Mouse (Mus musculus): ENCODE measurements around the gene Glod4. TPM values are rescaled to one million over a fixed set of nuclear protein-coding genes. Genes with fewer than 3 reads are reported as not detected.

Gene Glod4
- polyA plus RNA-seq, 1 experiment: 28.0 TPM

DNA sequence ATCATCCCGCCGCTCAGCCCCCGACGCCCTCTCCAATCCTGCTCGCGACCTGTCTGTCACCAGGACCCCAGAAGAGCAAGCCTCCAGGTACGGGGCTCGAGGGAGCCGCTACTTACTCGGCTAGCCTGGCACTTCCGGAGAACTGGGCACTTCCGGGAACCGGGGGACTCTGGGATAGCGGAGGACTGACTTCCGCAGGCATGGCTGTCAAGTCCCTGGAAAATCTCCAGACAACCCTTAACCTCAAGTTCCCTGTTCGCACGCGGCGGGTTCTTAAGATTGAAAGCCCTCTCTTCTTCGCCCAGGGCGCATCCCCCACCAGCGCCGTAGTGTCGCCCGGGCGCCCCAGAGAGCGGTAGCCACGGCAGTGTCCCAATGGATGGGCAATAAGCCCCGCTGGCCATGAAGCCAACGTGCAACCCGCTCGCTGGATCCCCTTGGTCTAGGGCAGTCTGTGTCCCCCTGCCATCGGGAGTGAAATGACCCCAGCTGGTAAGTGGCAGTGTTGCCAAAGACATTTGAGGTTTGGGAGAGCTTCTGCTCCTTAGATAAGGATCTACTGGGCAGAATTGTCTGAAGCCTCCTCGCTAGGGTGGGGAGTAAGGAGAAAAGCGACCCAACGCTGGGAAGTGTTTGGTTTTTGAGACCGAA is 63.9 kb downstream of the Glod4 start, which contains the start of the genes Vps53 and Fam57a:
Gene Vps53, minus strand, starts transcription at position 153 of the 651 bp plus-strand sequence.
Gene Fam57a, plus strand, starts transcription at position 177 of the 651 bp plus-strand sequence.
- peak within 1 kb of the TSS; percentile 71 for H3K27ac ChIP-seq (ENCODE audit: insufficient read depth, low read depth, low read length)
- H3K36me3 ChIP-seq (ENCODE audit: control insufficient read depth, insufficient read depth, low read length): no peaks in the 10 kb centered on the region; the same call in 1 of the 2 replicates
- H3K27me3 ChIP-seq (replicated peaks; ENCODE audit: control insufficient read depth, insufficient read depth, low read length): no peaks in the 10 kb centered on the region
- under 1% methylated on average over 37 of the region's 37 CpGs for WGBS
- no peak for TF ChIP-seq POLR2A (IDR thresholded peaks at IDR 0.05; ENCODE audit: low read depth, low read length)
- no peaks in the 10 kb centered on the region for H3K4me1 ChIP-seq (ENCODE audit: control insufficient read depth, insufficient read depth, low read length)
- H3K4me3 ChIP-seq (ENCODE audit: insufficient read depth, low read depth, low read length): peak within 1 kb of the TSS; percentile 93
- DNase-seq: peak; percentile 96

GRCm38 (mm10) chr11:76178726-76179494 is 64.6 kb downstream of the Glod4 start:
- DNase-seq: peak; percentile 61
- Histone ChIP-seq H3K27me3 (replicated peaks; ENCODE audit: control insufficient read depth, insufficient read depth, low read length) (no peaks in the 10 kb centered on the region), H3K27ac (ENCODE audit: insufficient read depth, low read depth, low read length) (peak overlapping the region; percentile 71), H3K4me3 (ENCODE audit: insufficient read depth, low read depth, low read length) (peak overlapping the region; percentile 93), H3K4me1 (ENCODE audit: control insufficient read depth, insufficient read depth, low read length) (no peaks in the 10 kb centered on the region), H3K36me3 (ENCODE audit: control insufficient read depth, insufficient read depth, low read length) (no peaks in the 10 kb centered on the region; the same call in 1 of the 2 replicates)
- TF ChIP-seq CTCF (conservative IDR thresholded peaks at IDR 0.05; ENCODE audit: insufficient read depth, insufficient read length, low read depth, low read length) (no peak), POLR2A (IDR thresholded peaks at IDR 0.05; ENCODE audit: low read depth, low read length) (no peak)
- WGBS: under 1% methylated on average over 28 of the region's 28 CpGs

DNA sequence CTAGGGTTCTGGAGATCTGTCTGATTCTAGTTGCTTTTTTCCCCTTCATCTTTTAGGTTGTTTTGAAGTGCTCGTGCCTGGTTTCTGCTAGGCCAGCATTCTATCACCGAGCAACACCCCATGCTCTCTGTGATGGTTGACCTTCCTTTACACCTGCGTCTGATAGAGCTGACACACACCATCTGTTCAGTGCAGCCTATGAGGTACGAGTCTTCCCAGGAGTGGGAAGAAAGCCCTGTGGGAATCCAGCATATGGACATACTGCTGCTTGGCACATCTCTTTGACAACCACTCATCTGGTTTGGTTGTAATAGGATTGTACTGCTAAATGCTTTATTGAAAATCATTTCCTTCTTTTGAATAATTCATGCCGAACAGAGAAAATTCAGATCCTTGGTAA is 73.3 kb downstream of the Glod4 start:
- no peak for DNase-seq
- TF ChIP-seq POLR2A (IDR thresholded peaks at IDR 0.05; ENCODE audit: low read depth, low read length) (no peak), CTCF (conservative IDR thresholded peaks at IDR 0.05; ENCODE audit: insufficient read depth, insufficient read length, low read depth, low read length) (no peak)
- Histone ChIP-seq H3K4me3 (ENCODE audit: insufficient read depth, low read depth, low read length) (no peak overlapping the region), H3K27ac (ENCODE audit: insufficient read depth, low read depth, low read length) (no peak overlapping the region), H3K27me3 (replicated peaks; ENCODE audit: control insufficient read depth, insufficient read depth, low read length) (no peaks in the 10 kb centered on the region), H3K36me3 (ENCODE audit: control insufficient read depth, insufficient read depth, low read length) (peaks cover 2% of the 10 kb centered on the region), H3K4me1 (ENCODE audit: control insufficient read depth, insufficient read depth, low read length) (no peaks in the 10 kb centered on the region; the same call in 1 of the 2 replicates)
- WGBS: 71% methylated on average over 5 of the region's 5 CpGs

GRCm38 (mm10) chr11:76168976-76169375 is 74.5 kb downstream of the Glod4 start:
- H3K27me3 ChIP-seq (replicated peaks; ENCODE audit: control insufficient read depth, insufficient read depth, low read length): no peaks in the 10 kb centered on the region
- no peak overlapping the region for H3K4me3 ChIP-seq (ENCODE audit: insufficient read depth, low read depth, low read length)
- peak; percentile 85 for DNase-seq
- no peaks in the 10 kb centered on the region; the same call in 1 of the 2 replicates for H3K4me1 ChIP-seq (ENCODE audit: control insufficient read depth, insufficient read depth, low read length)
- 35% methylated on average over 3 of the region's 3 CpGs for WGBS
- no peak overlapping the region for H3K27ac ChIP-seq (ENCODE audit: insufficient read depth, low read depth, low read length)
- TF ChIP-seq POLR2A (IDR thresholded peaks at IDR 0.05; ENCODE audit: low read depth, low read length) (no peak), CTCF (conservative IDR thresholded peaks at IDR 0.05; ENCODE audit: insufficient read depth, insufficient read length, low read depth, low read length) (no peak)
- H3K36me3 ChIP-seq (ENCODE audit: control insufficient read depth, insufficient read depth, low read length): peaks cover 2% of the 10 kb centered on the region

GRCm38 (mm10) chr11:76167079-76167765 is 76.3 kb downstream of the Glod4 start:
- 12% methylated on average over 5 of the region's 5 CpGs for WGBS
- no peaks in the 10 kb centered on the region for H3K27me3 ChIP-seq (replicated peaks; ENCODE audit: control insufficient read depth, insufficient read depth, low read length)
- DNase-seq: peak; percentile 82
- no peak overlapping the region for H3K4me3 ChIP-seq (ENCODE audit: insufficient read depth, low read depth, low read length)
- H3K4me1 ChIP-seq (ENCODE audit: control insufficient read depth, insufficient read depth, low read length): no peaks in the 10 kb centered on the region; the same call in 1 of the 2 replicates
- peaks cover 2% of the 10 kb centered on the region for H3K36me3 ChIP-seq (ENCODE audit: control insufficient read depth, insufficient read depth, low read length)
- TF ChIP-seq CTCF (conservative IDR thresholded peaks at IDR 0.05; ENCODE audit: insufficient read depth, insufficient read length, low read depth, low read length) (peak; percentile 40), POLR2A (IDR thresholded peaks at IDR 0.05; ENCODE audit: low read depth, low read length) (no peak)
- no peak overlapping the region for H3K27ac ChIP-seq (ENCODE audit: insufficient read depth, low read depth, low read length)

- no peak overlapping the region for H3K27ac ChIP-seq (ENCODE audit: insufficient read depth, low read depth, low read length)
- H3K4me1 ChIP-seq (ENCODE audit: control insufficient read depth, insufficient read depth, low read length): peaks cover 1% of the 10 kb centered on the region; the same call in 1 of the 2 replicates
- no peaks in the 10 kb centered on the region for H3K27me3 ChIP-seq (replicated peaks; ENCODE audit: control insufficient read depth, insufficient read depth, low read length)
- TF ChIP-seq CTCF (conservative IDR thresholded peaks at IDR 0.05; ENCODE audit: insufficient read depth, insufficient read length, low read depth, low read length): no peak
- TF ChIP-seq POLR2A (IDR thresholded peaks at IDR 0.05; ENCODE audit: low read depth, low read length): no peak
- DNase-seq: peak; percentile 40
- no peak overlapping the region for H3K4me3 ChIP-seq (ENCODE audit: insufficient read depth, low read depth, low read length)
- H3K36me3 ChIP-seq (ENCODE audit: control insufficient read depth, insufficient read depth, low read length): peaks cover 2% of the 10 kb centered on the region
- 81% methylated on average over 4 of the region's 4 CpGs for WGBS
Measured at GRCm38 (mm10) chr11:76166657-76167056, 76.9 kb downstream of the Glod4 start.

All from kidney, adult 2 months (tissue).